Comparison of ENCODE assay signal across 9 mouse cellular contexts in the genomic region with DNA sequence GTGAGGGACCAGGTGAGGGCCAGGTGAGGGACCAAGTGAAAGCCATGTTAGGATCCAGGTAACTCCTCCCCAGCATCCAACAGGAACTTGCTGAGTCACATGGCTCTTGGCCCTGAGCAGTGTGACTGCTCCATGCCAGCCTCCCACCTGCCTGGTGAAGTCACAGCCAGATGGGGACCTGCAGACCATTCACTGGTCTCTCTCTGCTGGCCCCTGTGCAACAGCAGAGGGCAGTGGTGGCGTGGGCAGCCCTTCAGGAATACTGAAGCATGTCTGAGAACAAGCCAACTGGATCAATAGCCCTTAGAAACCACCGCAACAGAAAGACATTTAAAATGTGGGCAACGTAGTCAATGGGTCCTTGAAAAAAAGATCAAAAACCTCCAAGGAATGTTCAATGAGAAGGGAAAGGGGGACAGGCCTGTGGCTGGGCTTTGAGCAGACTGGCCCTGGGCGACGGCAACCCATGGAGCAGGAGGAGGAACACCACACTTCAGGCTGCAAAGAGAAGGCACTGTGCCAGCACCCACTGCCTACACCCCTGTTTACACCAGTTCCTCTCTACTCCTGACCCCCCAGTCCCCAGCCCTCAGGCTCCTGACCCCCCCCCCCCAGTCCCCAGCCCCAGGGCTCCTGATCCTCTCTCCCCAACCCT. TPM values are rescaled to one million over a fixed set of nuclear protein-coding genes. Genes with fewer than 3 reads are reported as not detected.
DNase-seq lines count a peak whose midpoint lies in the region; ATAC-seq and TF ChIP-seq lines count a peak whose summit lies in the region.
"Had no signal": no experiment of that assay in that cellular context is flagged by ENCODE, and none has a peak within 500 bp of the region (broad histone marks: within the 10 kb centered on the region; RNA-seq: fewer than 3 reads in every experiment).

No protein-coding gene starts in this region.

- H3K4me2 ChIP-seq in kidney, postnatal 0 days (ENCODE audit: low read length): no peak overlapping the region
- no peak overlapping the region for H3K4me2 ChIP-seq in forebrain, embryonic 15.5 days (replicated peaks)
- no peak overlapping the region for H3K4me2 ChIP-seq in hindbrain, embryonic 15.5 days
- H3K4me2 ChIP-seq in neural tube, embryonic 14.5 days (ENCODE audit: low read depth, low read length): no peak overlapping the region

- peak; percentile 63 for ATAC-seq in kidney, postnatal 0 days (replicated peaks; ENCODE audit: low FRiP score, low read depth)
- peak; percentile 69 for ATAC-seq in forebrain, embryonic 15.5 days (replicated peaks)
- peak; percentile 66; the same call in 1 of the 2 replicates for ATAC-seq in hindbrain, embryonic 15.5 days (ENCODE audit: low FRiP score, low read depth)
- ATAC-seq in neural tube, embryonic 14.5 days (ENCODE audit: low read depth): peak; percentile 61; the same call in 1 of the 2 replicates

- H3K9me3 ChIP-seq in kidney, postnatal 0 days (replicated peaks; ENCODE audit: low read length): no peaks in the 10 kb centered on the region
- no peaks in the 10 kb centered on the region for H3K9me3 ChIP-seq in forebrain, embryonic 15.5 days
- no peaks in the 10 kb centered on the region for H3K9me3 ChIP-seq in hindbrain, embryonic 15.5 days
- H3K9me3 ChIP-seq in neural tube, embryonic 14.5 days (ENCODE audit: control insufficient read depth, low read length): no peaks in the 10 kb centered on the region

- peak; percentile 58 for TF ChIP-seq CTCF in kidney, postnatal 0 days (IDR thresholded peaks at IDR 0.05; ENCODE audit: low read depth)

- H3K4me1 ChIP-seq in kidney, postnatal 0 days (replicated peaks; ENCODE audit: insufficient read depth, low read length): no peaks in the 10 kb centered on the region
- H3K4me1 ChIP-seq in forebrain, embryonic 15.5 days: peaks cover 24% of the 10 kb centered on the region
- peaks cover 32% of the 10 kb centered on the region for H3K4me1 ChIP-seq in hindbrain, embryonic 15.5 days (replicated peaks)
- H3K4me1 ChIP-seq in neural tube, embryonic 14.5 days (ENCODE audit: control insufficient read depth, insufficient read depth, low read length): peaks cover 29% of the 10 kb centered on the region

- no peak overlapping the region for H3K27ac ChIP-seq in kidney, postnatal 0 days
- no peak overlapping the region for H3K27ac ChIP-seq in forebrain, embryonic 15.5 days (replicated peaks)
- peak overlapping the region; percentile 74 for H3K27ac ChIP-seq in hindbrain, embryonic 15.5 days (replicated peaks)
- peak overlapping the region; percentile 81 for H3K27ac ChIP-seq in neural tube, embryonic 14.5 days (ENCODE audit: low read depth, low read length)

- no peak overlapping the region for H3K4me3 ChIP-seq in kidney, postnatal 0 days (replicated peaks; ENCODE audit: low read depth, low read length)
- no peak overlapping the region for H3K4me3 ChIP-seq in forebrain, embryonic 15.5 days
- no peak overlapping the region for H3K4me3 ChIP-seq in hindbrain, embryonic 15.5 days
- H3K4me3 ChIP-seq in neural tube, embryonic 14.5 days (ENCODE audit: low read depth, low read length): no peak overlapping the region

- no peaks in the 10 kb centered on the region for H3K27me3 ChIP-seq in kidney, postnatal 0 days (ENCODE audit: insufficient read depth, low read length)
- H3K27me3 ChIP-seq in forebrain, embryonic 15.5 days: no peaks in the 10 kb centered on the region
- no peaks in the 10 kb centered on the region for H3K27me3 ChIP-seq in hindbrain, embryonic 15.5 days
- H3K27me3 ChIP-seq in neural tube, embryonic 14.5 days (ENCODE audit: control insufficient read depth, insufficient read depth, low read length): no peaks in the 10 kb centered on the region

- DNase-seq in kidney, postnatal 0 days (ENCODE audit: low spot score): peak; percentile 28
- DNase-seq in kidney, postnatal 14 days: no peak
- no peak for DNase-seq in thymus, postnatal 36 days
- no peak for DNase-seq in thymus, postnatal 0 days (ENCODE audit: low spot score)
- DNase-seq: gastrocnemius, postnatal 25 days; lung, adult 18-20 months had no signal

- no peaks in the 10 kb centered on the region for H3K36me3 ChIP-seq in kidney, postnatal 0 days (ENCODE audit: insufficient read depth, low read length)
- no peaks in the 10 kb centered on the region for H3K36me3 ChIP-seq in forebrain, embryonic 15.5 days
- H3K36me3 ChIP-seq in hindbrain, embryonic 15.5 days: no peaks in the 10 kb centered on the region
- H3K36me3 ChIP-seq in neural tube, embryonic 14.5 days (ENCODE audit: control insufficient read depth, insufficient read depth, low read length): no peaks in the 10 kb centered on the region

- WGBS in kidney, postnatal 0 days: 40% methylated on average over 5 of the region's 5 CpGs
- 13% methylated on average over 5 of the region's 5 CpGs for WGBS in forebrain, embryonic 15.5 days
- WGBS in hindbrain, embryonic 15.5 days: 28% methylated on average over 5 of the region's 5 CpGs
- 34% methylated on average over 5 of the region's 5 CpGs for WGBS in neural tube, embryonic 14.5 days

- no peak overlapping the region for H3K9ac ChIP-seq in kidney, postnatal 0 days (ENCODE audit: low read depth, low read length)
- no peak overlapping the region for H3K9ac ChIP-seq in forebrain, embryonic 15.5 days (replicated peaks)
- H3K9ac ChIP-seq in hindbrain, embryonic 15.5 days: no peak overlapping the region
- no peak overlapping the region; the same call in 1 of the 2 replicates for H3K9ac ChIP-seq in neural tube, embryonic 14.5 days (replicated peaks; ENCODE audit: low read depth, low read length)

RNA-seq across cellular contexts. Expression of a gene that starts 36.0 kb away (rescaled TPM):
- 0.42 and 0.82 TPM in 2 replicates for polyA plus RNA-seq in kidney, postnatal 0 days (2015; fragmentation: Nextera tagmentation; extraction: Ambion mirVana)
- polyA plus RNA-seq in forebrain, embryonic 15.5 days (2015; fragmentation: Nextera tagmentation; extraction: Ambion mirVana): 51.1 and 57.2 TPM in 2 replicates
- 71.8 and 77.9 TPM in 2 replicates for polyA plus RNA-seq in hindbrain, embryonic 15.5 days (2015; fragmentation: Nextera tagmentation; extraction: Ambion mirVana)
- polyA plus RNA-seq in neural tube, embryonic 14.5 days (2014; fragmentation: Nextera tagmentation; extraction: Ambion mirVana): 81.9 and 82.7 TPM in 2 replicates
- polyA plus RNA-seq in thymus, postnatal 0 days (2015; fragmentation: Nextera tagmentation; extraction: Ambion mirVana): 0.26 and 0.28 TPM in 2 replicates

Comparison
In these comparisons a context has a peak if more than half of its experiments do, and no peak if none do; other contexts are left out.
1. H3K27ac ChIP-seq: peak in hindbrain, embryonic 15.5 days (single experiment) and neural tube, embryonic 14.5 days (single experiment); none in kidney, postnatal 0 days (single experiment) and forebrain, embryonic 15.5 days (single experiment).
2. RNA of a gene that starts 36.0 kb away (polyA plus RNA-seq): 81.9 to 82.7 TPM in neural tube, embryonic 14.5 days, 71.8 to 77.9 TPM in hindbrain, embryonic 15.5 days and 51.1 to 57.2 TPM in forebrain, embryonic 15.5 days; 0.42 to 0.82 TPM in kidney, postnatal 0 days and 0.26 to 0.28 TPM in thymus, postnatal 0 days; every median in the first group is over 10 times any median in the second.
3. Peak in every context shown above with its lines, with median percentiles within 50 percentile points of each other: ATAC-seq.